Mouse (Mus musculus): ENCODE measurements at regions not wholly inside any gene's neighbourhood (a gene's known extent, or its start where the extent isn't known, plus 50 kb on each side); places are given as distances from the start of the nearest gene placed in this dataset.

DNA sequence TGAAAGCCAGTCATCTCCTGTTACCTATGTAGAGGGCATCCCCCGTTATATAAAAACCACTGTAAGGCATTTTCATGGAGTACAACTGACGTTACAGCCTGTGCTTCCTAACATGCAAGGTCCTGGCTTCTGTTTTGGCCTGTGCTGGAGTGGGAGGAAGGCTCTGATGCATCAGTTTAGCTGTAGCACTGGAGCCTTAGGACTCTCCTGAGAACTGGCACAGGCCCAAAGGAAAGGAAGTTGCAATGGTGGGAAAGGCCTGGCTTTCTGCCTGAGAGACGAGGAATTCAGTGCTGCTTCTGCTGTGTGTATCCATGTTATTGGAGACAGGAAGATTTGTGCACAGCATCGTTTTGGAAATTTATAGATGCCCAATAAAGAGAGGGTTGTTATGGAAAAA lies 144.2 kb upstream of the Gm5148 start:
- TF ChIP-seq POLR2A (IDR thresholded peaks at IDR 0.05; ENCODE audit: low read depth, low read length) (no peak), CTCF (IDR thresholded peaks at IDR 0.05; ENCODE audit: extremely low read depth, insufficient read length, insufficient replicate concordance, low read depth, low read length) (no peak)
